Mouse (Mus musculus) forebrain, embryonic 11.5 days (tissue): ENCODE results near the gene Csrp1. TPM values are rescaled to one million over a fixed set of nuclear protein-coding genes. Genes with fewer than 3 reads are reported as not detected.

ENCODE experiments used
- ATAC-seq: fragments of 200-750 bp; cut with Nextera tagmentation; replicated peaks from 2 replicates; pipeline ENCODE4 v1.8.0; 2017; ENCODE audit warnings: moderate TSS enrichment; ENCODE audit not compliant: low FRiP score
- DNase-seq: peaks from one replicate; pipeline ENCODE4 v3.0.0-alpha.2; 2017; ENCODE audit warnings: low spot score
- H3K27ac ChIP-seq: fragments of 300-500 bp; sonication (generic); 2 replicates; pipeline ENCODE4 v1.5.1; 2014; ENCODE audit warnings: low read depth, low read length
- H3K27me3 ChIP-seq: fragments of 300-500 bp; sonication (generic); 2 replicates; pipeline ENCODE4 v1.6.1; 2014; ENCODE audit warnings: mild to moderate bottlenecking, low read length, mixed read lengths; ENCODE audit not compliant: control insufficient read depth, insufficient read depth
- H3K36me3 ChIP-seq: fragments of 300-500 bp; sonication (generic); 2 replicates; pipeline ENCODE4 v1.6.1; 2014; ENCODE audit warnings: mild to moderate bottlenecking, low read length, moderate library complexity, mixed read lengths; ENCODE audit not compliant: control insufficient read depth, insufficient read depth
- H3K4me1 ChIP-seq: fragments of 300-500 bp; sonication (generic); replicated peaks from 2 replicates; pipeline ENCODE4 v1.6.1; 2014; ENCODE audit warnings: low read length, mixed read lengths; ENCODE audit not compliant: control insufficient read depth, insufficient read depth
- H3K4me2 ChIP-seq: fragments of 300-500 bp; sonication (generic); 2 replicates; pipeline ENCODE4 v1.6.1; 2014; ENCODE audit warnings: low read depth, mild to moderate bottlenecking, low read length, moderate library complexity, mixed read lengths; ENCODE audit not compliant: severe bottlenecking
- H3K4me3 ChIP-seq: fragments of 300-500 bp; sonication (generic); 2 replicates; pipeline ENCODE4 v1.5.1; 2014; ENCODE audit warnings: low read depth, low read length
- H3K9ac ChIP-seq: fragments of 300-500 bp; sonication (generic); 2 replicates; pipeline ENCODE4 v1.6.1; 2014; ENCODE audit warnings: low read length
- H3K9me3 ChIP-seq: fragments of 300-500 bp; sonication (generic); 2 replicates; pipeline ENCODE4 v1.6.1; 2016; ENCODE audit warnings: low read length, mixed read lengths; ENCODE audit not compliant: control insufficient read depth
- WGBS: fragments of 180-500 bp; shearing (Covaris S2); extraction: QIAGEN DNeasy Blood & Tissue Kit; methylation state at CpG from one replicate; pipeline ENCODE4 v1.1.7; 2014; 5-methylcytosine and 5-hydroxymethylcytosine counted together
- polyA plus RNA-seq: library from polyadenylated mRNA; unstranded; fragments of >200 nt; fragmentation: Nextera tagmentation; extraction: Ambion mirVana; gene quantifications from 2 replicates; pipeline ENCODE4 v1.2.1, GENCODE M21; 2014

Csrp1 gene
- polyA plus RNA-seq, 1 experiment from 2014 or later, result 37.1 TPM

DNA sequence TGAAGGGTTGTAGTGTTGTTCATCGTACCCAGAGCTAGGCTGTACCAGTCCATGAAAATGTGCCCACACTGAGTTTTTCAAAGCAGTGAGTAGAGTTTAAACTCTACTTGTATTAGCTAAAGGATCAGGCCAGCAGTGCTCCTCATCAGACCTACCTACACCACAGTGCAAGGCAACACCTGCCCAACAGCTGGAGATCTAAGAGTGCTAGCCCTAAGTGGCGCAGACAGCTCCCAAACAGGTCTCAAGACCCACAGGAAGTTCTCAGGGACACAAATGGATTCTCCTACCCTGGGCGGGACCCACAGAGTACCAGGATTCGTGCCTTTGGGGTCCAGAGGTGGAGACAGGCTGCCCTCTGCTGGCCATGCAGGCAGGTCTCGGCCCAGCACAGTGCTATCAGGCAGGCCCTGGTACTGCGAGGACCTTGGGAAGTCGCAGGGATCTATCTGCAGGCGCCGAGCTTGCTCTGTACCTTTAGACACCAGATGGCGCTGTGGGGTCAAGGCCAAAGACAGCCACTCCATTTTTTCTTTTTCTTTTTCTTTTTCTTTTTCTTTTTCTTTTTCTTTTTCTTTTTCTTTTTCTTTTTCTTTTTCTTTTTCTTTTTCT, 33.0 kb downstream of the Csrp1 start:
- ATAC-seq (peak; percentile 99), DNase-seq (peak; percentile 97)
- Histone ChIP-seq H3K9me3 (no peaks in the 10 kb centered on the region), H3K9ac (no peak overlapping the region), H3K4me3 (no peak overlapping the region), H3K4me1 (no peaks in the 10 kb centered on the region), H3K27me3 (no peaks in the 10 kb centered on the region), H3K27ac (no peak overlapping the region), H3K36me3 (no peaks in the 10 kb centered on the region), H3K4me2 (no peak overlapping the region)
- 12% methylated on average over 10 of the region's 10 CpGs for WGBS

DNA sequence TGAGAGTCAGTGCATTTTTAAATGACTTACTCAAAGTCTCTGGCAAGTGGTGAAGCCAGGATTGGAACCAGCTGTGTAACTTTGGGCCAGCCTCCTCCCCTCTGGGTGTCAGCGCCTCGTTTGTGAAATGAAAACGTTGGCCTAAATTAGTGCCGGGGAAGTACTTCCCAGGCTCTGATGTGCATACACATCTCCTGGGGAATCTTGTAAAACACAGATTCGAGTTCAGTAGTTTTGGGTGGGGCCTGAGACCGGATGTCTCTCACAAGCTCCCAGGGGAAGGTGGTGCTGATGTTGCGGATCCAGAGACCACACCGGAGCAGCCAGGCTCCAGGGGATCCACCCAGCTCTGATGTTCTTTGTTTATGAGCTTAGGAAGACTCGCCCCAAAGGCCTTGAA, 35.4 kb downstream of the Csrp1 start:
- ATAC-seq (no peak), DNase-seq (no peak)
- Histone ChIP-seq H3K27ac (no peak overlapping the region), H3K4me3 (no peak overlapping the region), H3K9me3 (no peaks in the 10 kb centered on the region), H3K36me3 (no peaks in the 10 kb centered on the region), H3K9ac (no peak overlapping the region), H3K27me3 (no peaks in the 10 kb centered on the region), H3K4me2 (no peak overlapping the region), H3K4me1 (no peaks in the 10 kb centered on the region)
- 68% methylated on average over 9 of the region's 9 CpGs for WGBS

GRCm38 (mm10) chr1:135755913-135756312, 36.1 kb downstream of the Csrp1 start:
- H3K4me1 ChIP-seq, result no peaks in the 10 kb centered on the region
- ATAC-seq, result no peak
- H3K27ac ChIP-seq, result no peak overlapping the region
- H3K9ac ChIP-seq, result no peak overlapping the region
- H3K4me2 ChIP-seq, result no peak overlapping the region
- H3K4me3 ChIP-seq, result no peak overlapping the region
- 82% methylated on average over 3 of the region's 3 CpGs for WGBS
- H3K36me3 ChIP-seq, result no peaks in the 10 kb centered on the region
- DNase-seq, result no peak
- H3K27me3 ChIP-seq, result no peaks in the 10 kb centered on the region
- H3K9me3 ChIP-seq, result no peaks in the 10 kb centered on the region

DNA sequence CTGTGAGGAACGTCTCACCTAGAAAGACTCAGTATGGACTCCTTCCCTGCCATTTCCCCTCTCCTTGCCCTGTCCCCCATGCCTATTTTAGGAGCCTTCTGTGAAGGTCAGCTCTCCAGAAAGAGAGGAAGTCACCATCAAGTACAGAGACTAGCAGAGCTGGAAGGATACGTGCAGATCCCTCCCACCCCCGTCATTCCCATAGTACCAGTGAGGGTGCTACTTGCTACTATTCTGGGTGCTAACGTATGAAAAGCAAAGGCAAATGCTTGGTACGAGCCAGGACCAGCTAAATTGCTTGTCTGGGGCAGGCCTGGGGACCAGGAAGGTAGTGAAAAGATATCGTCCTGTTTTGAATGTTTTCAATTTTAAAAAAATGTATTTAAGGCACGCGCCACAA, 37.4 kb downstream of the Csrp1 start:
- H3K4me3 ChIP-seq, result no peak overlapping the region
- H3K27me3 ChIP-seq, result no peaks in the 10 kb centered on the region
- ATAC-seq (no peak), DNase-seq (no peak)
- H3K4me1 ChIP-seq, result no peaks in the 10 kb centered on the region
- H3K9ac ChIP-seq, result no peak overlapping the region
- no peaks in the 10 kb centered on the region for H3K36me3 ChIP-seq
- WGBS, result 81% methylated on average over 8 of the region's 8 CpGs
- H3K9me3 ChIP-seq, result no peaks in the 10 kb centered on the region
- H3K27ac ChIP-seq, result no peak overlapping the region
- H3K4me2 ChIP-seq, result no peak overlapping the region

GRCm38 (mm10) chr1:135759685-135760084, 39.8 kb downstream of the Csrp1 start:
- no peak for ATAC-seq
- no peak for DNase-seq
- H3K9me3 ChIP-seq, result no peaks in the 10 kb centered on the region
- no peak overlapping the region for H3K4me3 ChIP-seq
- H3K27me3 ChIP-seq, result no peaks in the 10 kb centered on the region
- no peaks in the 10 kb centered on the region for H3K4me1 ChIP-seq
- H3K9ac ChIP-seq, result no peak overlapping the region
- H3K4me2 ChIP-seq, result no peak overlapping the region
- no peak overlapping the region for H3K27ac ChIP-seq
- no peaks in the 10 kb centered on the region for H3K36me3 ChIP-seq
- WGBS, result 29% methylated on average over 4 of the region's 4 CpGs

DNA sequence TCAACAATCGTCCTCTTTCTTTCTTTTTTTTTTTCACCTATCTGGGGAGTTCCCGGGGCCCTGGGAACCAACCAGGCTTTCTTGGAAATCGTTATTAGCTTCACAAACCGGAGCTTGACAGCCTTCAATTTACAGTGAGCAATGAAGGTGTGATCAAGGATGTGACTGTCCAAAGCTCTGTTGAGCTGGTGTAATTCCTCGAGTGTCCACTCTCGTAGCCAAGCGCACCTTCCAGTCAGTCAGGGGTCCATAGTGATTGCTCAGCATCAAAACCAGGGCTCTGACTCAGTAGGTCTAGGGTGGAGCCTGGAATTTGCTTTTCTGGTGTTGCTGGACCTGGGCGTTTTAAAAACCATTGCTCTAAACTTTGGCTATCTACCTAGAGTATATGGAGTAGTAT, 40.4 kb downstream of the Csrp1 start:
- no peak overlapping the region for H3K27ac ChIP-seq
- no peak for ATAC-seq
- 70% methylated on average over 8 of the region's 8 CpGs for WGBS
- no peak for DNase-seq
- H3K9me3 ChIP-seq, result no peaks in the 10 kb centered on the region
- H3K4me3 ChIP-seq, result no peak overlapping the region
- no peak overlapping the region for H3K4me2 ChIP-seq
- no peaks in the 10 kb centered on the region for H3K4me1 ChIP-seq
- no peaks in the 10 kb centered on the region for H3K36me3 ChIP-seq
- H3K27me3 ChIP-seq, result no peaks in the 10 kb centered on the region; the same call in 1 of the 2 replicates
- H3K9ac ChIP-seq, result no peak overlapping the region

- WGBS, result 91% methylated on average over 5 of the region's 5 CpGs
- H3K27ac ChIP-seq, result no peak overlapping the region
- H3K4me3 ChIP-seq, result no peak overlapping the region
- H3K9ac ChIP-seq, result no peak overlapping the region
- H3K36me3 ChIP-seq, result no peaks in the 10 kb centered on the region
- DNase-seq, result no peak
- no peak for ATAC-seq
- peaks cover 3% of the 10 kb centered on the region; the same call in 1 of the 2 replicates for H3K4me1 ChIP-seq
- H3K27me3 ChIP-seq, result no peaks in the 10 kb centered on the region; the same call in 1 of the 2 replicates
- H3K4me2 ChIP-seq, result no peak overlapping the region
- no peaks in the 10 kb centered on the region for H3K9me3 ChIP-seq
These were observed 41.9 kb downstream of the Csrp1 start for GRCm38 (mm10) chr1:135761728-135762127.

DNA sequence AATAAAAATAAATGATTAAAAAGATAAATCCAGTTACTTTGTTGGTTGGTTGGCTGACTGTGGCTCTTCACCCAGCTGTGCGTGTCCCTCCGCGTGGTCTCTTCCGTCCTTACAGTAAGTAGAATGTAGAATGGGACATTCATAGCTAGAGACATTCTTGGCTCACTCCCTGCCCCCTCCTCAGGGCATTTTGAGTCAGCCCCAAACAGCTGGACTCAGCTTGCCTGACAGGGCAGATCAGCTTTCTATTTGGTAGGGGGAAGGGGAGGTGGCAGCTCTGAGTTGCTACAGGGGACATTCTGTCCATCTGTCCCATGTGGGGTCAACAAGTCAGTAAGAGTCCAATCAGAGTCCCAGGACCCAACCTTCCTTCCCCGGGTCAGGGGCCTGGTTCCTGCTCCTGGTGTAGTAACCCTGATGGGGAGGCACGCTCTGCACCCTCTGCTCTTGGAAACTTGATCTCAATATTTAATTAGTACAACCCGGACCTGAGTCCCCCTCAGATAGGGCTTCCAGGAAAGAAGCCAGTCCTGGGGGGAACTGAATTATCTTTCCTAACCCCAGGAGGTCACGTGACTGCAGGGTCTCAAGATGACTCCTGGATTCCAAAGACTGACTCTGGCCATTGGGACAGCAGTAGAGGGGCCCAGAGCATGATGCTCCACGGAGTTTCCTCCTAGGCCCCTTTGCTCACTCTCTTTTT, 43.8 kb downstream of the Csrp1 start:
- WGBS, result 80% methylated on average over 9 of the region's 9 CpGs

GRCm38 (mm10) chr1:135764206-135764528, 44.3 kb downstream of the Csrp1 start:
- Histone ChIP-seq H3K4me3 (no peak overlapping the region), H3K4me2 (no peak overlapping the region), H3K27ac (no peak overlapping the region), H3K9me3 (no peaks in the 10 kb centered on the region), H3K9ac (no peak overlapping the region), H3K27me3 (no peaks in the 10 kb centered on the region; the same call in 1 of the 2 replicates), H3K36me3 (no peaks in the 10 kb centered on the region; the same call in 1 of the 2 replicates), H3K4me1 (peaks cover 4% of the 10 kb centered on the region; the same call in 1 of the 2 replicates)
- WGBS, result 78% methylated on average over 2 of the region's 2 CpGs
- ATAC-seq (no peak), DNase-seq (no peak)

More for the DNA sequence above, 43.8 kb downstream of the Csrp1 start:
- no peaks in the 10 kb centered on the region; the same call in 1 of the 2 replicates for H3K36me3 ChIP-seq
- no peak overlapping the region for H3K4me2 ChIP-seq
- no peak overlapping the region for H3K27ac ChIP-seq
- H3K4me3 ChIP-seq, result no peak overlapping the region
- H3K9ac ChIP-seq, result no peak overlapping the region
- ATAC-seq (no peak), DNase-seq (no peak)
- no peaks in the 10 kb centered on the region; the same call in 1 of the 2 replicates for H3K27me3 ChIP-seq
- H3K4me1 ChIP-seq, result peaks cover 4% of the 10 kb centered on the region; the same call in 1 of the 2 replicates
- H3K9me3 ChIP-seq, result no peaks in the 10 kb centered on the region
